Mouse (Mus musculus): ENCODE results near the gene Timm17a.

Timm17a gene

GRCm38 (mm10) chr1:135313284-135314031 is at the start of gene Timm17a:
Gene Timm17a (minus strand): TSS chr1:135313778.
- peak; percentile 94 for DNase-seq (ENCODE audit: low read depth)

- no peak for DNase-seq (ENCODE audit: low read depth)
Observed at GRCm38 (mm10) chr1:135362115-135362514, 48.5 kb upstream of the Timm17a start.

DNA sequence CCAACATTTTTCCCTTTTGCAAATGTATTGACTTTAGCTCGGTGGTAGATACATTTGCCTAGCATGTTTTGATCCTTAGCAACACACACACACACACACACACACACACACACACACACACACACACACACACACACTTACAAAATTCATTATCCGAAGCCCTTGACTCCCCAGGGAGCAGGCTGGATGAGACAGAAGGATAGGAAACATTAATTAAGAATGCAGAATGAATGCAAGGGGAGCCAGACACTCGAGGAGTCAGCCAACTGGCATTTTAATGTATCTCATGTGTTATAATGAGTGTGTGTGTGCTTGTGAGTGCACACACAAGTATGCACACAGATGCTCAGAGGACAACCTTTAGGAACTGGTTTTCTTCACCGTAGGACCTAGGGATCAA is 47.9 kb upstream of the Timm17a start:
- DNase-seq (ENCODE audit: low read depth), result no peak

GRCm38 (mm10) chr1:135359071-135359470 is 45.5 kb upstream of the Timm17a start:
- no peak for DNase-seq (ENCODE audit: low read depth)

GRCm38 (mm10) chr1:135351953-135352352 is 38.4 kb upstream of the Timm17a start:
- DNase-seq (ENCODE audit: low read depth), result no peak

- no peak for DNase-seq (ENCODE audit: low read depth)
Observed at GRCm38 (mm10) chr1:135347498-135348169, 34.1 kb upstream of the Timm17a start.

DNA sequence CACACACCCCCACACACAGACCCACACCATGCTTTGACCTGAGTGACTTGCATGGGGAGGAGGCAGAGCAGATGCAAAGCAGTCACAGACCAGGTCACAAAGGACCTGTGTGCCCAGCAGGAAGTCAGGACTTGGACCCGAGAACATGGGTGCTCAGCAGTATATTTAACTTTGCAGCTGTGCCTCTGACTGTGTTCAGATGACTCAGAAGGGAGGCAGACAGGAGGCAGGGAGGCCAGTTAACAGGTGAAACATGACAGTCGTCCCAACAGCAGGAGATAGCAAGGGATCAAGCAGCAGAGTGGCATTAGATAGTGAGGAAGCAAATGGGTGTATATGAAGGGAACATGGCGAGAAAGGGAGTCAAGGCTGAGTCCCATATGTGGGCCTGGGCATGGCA is 33.3 kb upstream of the Timm17a start:
- DNase-seq (ENCODE audit: low read depth), result no peak

DNA sequence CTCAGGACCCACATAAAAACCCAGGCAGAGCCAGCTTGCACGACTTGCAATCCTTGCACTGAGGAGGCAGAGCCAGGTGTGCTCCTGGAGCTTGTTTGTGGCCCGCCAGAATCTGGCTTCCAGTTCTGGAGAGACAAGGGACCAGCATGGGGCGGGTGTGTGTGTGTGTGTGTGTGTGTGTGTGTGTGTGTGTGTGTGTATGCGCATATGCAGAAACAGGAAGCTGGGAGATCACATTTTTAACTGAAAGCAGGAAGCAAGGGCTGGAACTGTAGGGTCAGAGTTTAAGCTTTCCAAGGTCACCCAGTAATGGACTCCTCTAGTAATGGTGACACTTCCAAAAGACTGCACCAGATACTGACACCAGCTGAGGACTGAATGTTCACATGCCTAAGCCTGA is 30.4 kb upstream of the Timm17a start:
- peak; percentile 60 for DNase-seq (ENCODE audit: low read depth)

DNA sequence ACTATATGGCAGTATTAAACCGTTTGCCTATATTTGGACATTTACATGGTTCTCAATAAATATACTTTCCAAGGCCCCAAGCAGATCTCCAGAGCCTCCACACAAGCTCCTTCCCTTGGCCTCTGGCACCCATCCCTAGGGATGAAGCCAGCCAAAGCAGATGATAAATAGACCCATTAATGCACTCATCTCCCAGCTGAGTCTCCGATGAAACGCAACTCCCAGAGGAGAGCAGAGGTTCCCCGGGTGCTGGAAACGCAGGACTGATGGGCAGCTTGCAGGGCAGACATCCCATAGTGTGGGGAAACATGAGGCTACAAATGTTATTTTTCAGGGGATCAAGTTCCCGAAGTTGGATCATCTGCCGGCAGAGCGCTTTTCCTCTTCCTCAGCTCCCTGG is 28.4 kb upstream of the Timm17a start:
- DNase-seq (ENCODE audit: low read depth), result no peak

DNA sequence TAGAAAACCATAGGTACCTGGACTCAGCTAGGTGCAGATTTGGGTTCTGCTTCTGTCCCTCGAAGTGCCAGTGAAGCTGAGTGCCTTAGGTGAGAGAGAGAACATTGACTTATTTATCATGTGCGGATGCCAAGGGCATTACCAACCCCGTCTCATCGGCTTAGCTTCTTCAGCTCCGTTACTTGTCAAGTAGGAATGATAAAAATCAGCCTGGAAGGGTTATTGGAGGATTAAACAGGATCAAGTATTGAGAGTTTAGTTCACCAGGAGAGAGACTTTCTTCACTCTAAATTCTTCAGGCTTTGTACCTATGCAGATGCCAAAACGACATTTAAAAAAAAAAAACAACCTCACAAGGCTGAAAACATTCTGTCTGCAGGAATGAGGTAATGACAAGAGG is 17.0 kb upstream of the Timm17a start:
- no peak for DNase-seq (ENCODE audit: low read depth)

- DNase-seq (ENCODE audit: low read depth), result no peak
Observed at GRCm38 (mm10) chr1:135328368-135328767, 14.8 kb upstream of the Timm17a start.

DNA sequence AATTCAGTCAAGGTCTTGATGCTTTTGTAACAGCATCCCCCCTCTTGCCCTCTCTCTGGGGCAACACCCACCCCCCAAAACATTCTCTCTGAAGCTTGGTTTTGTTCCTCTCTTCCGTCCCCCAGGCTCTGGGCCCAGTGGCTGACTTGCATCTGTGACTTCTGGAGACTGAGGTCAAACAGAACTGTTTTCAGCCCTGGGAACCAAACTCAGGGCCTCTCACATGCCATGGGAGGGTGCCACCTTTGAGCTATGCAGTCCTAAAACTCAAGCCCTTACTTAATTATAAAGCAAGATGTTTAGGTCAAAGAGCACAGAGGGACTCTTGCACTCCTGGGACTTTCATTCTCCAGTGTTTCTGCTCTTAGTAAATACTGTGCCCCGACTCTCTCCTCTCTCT is 12.4 kb upstream of the Timm17a start:
- DNase-seq (ENCODE audit: low read depth), result no peak

GRCm38 (mm10) chr1:135324571-135324970 is 11.0 kb upstream of the Timm17a start, which contains the start of gene Lmod1:
Gene Lmod1 (plus strand): TSS chr1:135324807.
- DNase-seq (ENCODE audit: low read depth), result no peak

- DNase-seq (ENCODE audit: low read depth), result no peak
Observed at GRCm38 (mm10) chr1:135323367-135323901, 9.9 kb upstream of the Timm17a start.

DNA sequence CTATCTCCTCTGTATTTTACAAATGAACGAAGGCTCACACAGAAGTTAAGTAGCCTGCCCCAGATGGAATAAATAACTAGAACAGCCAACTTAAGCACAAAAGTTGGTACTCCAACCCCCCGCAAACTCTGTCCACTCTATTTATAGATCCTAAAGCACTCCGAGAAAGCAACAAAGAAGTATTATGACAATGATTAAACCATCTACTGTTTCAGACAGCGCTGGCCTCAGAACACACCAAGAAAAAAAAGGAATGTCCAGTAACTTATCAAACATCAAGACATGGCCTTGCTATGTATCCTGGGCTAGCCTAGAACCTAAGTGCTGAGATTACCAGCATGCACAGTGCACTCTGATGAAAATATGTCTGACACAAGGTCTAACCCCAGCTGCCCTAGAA is 1.4 kb downstream of the Timm17a start:
- DNase-seq (ENCODE audit: low read depth), result no peak

- DNase-seq (ENCODE audit: low read depth), result no peak
Observed at GRCm38 (mm10) chr1:135311356-135311755, 2.2 kb downstream of the Timm17a start.

DNA sequence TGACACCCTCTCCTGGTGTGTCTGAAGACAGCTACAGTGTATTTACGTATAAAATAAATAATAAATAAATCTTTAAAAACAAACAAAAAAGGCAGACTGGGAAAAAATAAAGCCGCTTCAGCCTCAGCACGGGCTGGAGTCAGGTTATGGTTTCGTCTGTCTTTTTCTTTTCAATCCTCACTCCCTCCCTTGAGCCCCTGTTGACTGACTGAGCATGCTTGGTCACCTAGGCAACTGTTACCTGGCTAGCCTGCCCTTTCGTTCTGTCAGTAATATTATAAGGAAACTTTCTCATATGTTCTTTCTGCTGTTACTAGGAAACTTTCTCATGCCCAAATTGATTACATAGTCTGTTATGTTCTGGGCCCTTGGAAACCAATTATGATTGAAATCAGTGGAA is 22.7 kb downstream of the Timm17a start:
- no peak for DNase-seq (ENCODE audit: low read depth)

GRCm38 (mm10) chr1:135286311-135286710 is 27.3 kb downstream of the Timm17a start:
- no peak for DNase-seq (ENCODE audit: low read depth)

- DNase-seq (ENCODE audit: low read depth), result peak; percentile 70
Observed at GRCm38 (mm10) chr1:135283826-135284291, 29.7 kb downstream of the Timm17a start, which contains the start of gene Rnpep. Gene Rnpep (minus strand): TSS chr1:135284084.

DNA sequence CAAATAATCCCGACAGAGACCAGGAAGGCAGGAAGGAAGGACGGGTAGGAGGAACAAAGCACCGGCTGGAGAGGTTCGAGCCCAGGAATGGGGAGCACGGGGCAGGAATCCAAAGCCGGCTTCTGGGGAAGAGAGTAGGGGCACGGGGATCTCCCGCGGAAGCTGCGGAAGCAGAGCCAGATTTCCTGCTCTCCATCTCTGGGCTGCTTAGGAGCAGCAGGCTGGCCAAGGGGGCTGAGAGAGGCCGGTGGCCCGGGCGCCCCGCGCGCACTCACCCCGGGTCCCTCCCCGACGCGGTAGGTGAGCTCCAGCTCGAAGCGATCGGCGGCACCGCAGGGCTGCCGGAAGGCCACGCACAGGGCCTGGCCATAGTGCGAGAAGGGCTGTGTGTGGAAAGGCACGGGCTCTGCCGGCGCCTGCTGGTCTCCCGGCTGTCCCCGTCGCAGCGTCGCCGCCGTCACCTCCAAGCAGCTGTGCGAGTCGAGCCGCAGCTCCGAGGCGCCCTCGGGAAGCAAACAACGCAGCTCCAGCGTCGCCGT is 30.2 kb downstream of the Timm17a start:
- DNase-seq (ENCODE audit: low read depth), result peak; percentile 44

GRCm38 (mm10) chr1:135282536-135283286 is 30.9 kb downstream of the Timm17a start:
- DNase-seq (ENCODE audit: low read depth), result peak; percentile 85

DNA sequence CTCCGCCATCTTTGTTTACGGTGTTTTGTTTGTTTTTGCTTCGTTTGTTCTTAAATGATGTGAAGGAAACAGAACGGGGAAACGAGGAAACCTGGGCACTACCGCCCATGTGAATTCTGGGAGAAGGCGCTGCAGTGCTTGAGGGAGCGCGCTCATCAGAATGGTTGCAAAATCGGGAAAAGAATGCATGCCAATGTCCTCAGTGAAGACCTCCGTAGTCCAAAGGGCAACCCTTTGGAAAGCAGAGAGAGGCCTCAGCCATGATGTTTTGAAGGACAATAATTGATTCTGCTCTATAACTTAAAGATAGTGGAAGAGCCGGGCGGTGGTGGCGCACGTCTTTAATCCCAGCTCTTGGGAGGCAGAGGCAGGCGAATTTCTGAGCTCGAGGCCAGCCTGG is 31.7 kb downstream of the Timm17a start:
- DNase-seq (ENCODE audit: low read depth), result no peak
